Mouse (Mus musculus): ENCODE data around the gene Borcs5. TPM values are rescaled to one million over a fixed set of nuclear protein-coding genes. Genes with fewer than 3 reads are reported as not detected.

Borcs5 gene
- total RNA-seq, 2 experiments from 2014 or later = 10.8 to 11.3 TPM

- DNase-seq = no peak
- intact Hi-C loops (cut with DNase I) = loop anchor here (5.0 kb wide), 1 partner anchor 38 kb away; no protein-coding TSS in a partner anchor
Measured at GRCm38 (mm10) chr6:134710020-134710419, 70.7 kb downstream of the Borcs5 start.

- no peak for DNase-seq
- intact Hi-C loops (cut with DNase I) = loop anchor here (5.0 kb wide), 1 partner anchor 41 kb away; no protein-coding TSS in a partner anchor
Measured at GRCm38 (mm10) chr6:134713321-134713720, 74.0 kb downstream of the Borcs5 start.

- DNase-seq = no peak
- intact Hi-C loops (cut with DNase I) = loop anchor here (5.0 kb wide), 1 partner anchor 42 kb away; no protein-coding TSS in a partner anchor
Measured at GRCm38 (mm10) chr6:134713897-134714296, 74.6 kb downstream of the Borcs5 start.

- intact Hi-C loops (cut with DNase I) = loop anchor here (5.0 kb wide), 1 partner anchor 76 kb away; the partner anchor contains the start of gene Dusp16
- DNase-seq = no peak
Measured at GRCm38 (mm10) chr6:134716168-134716587, 76.9 kb downstream of the Borcs5 start.

GRCm38 (mm10) chr6:134717886-134718667 is 78.8 kb downstream of the Borcs5 start:
- intact Hi-C loops (cut with DNase I) = loop anchor here (5.0 kb wide), 1 partner anchor 74 kb away; the partner anchor contains the start of gene Dusp16
- DNase-seq = peak in 1 of 2 experiments; percentile 32

GRCm38 (mm10) chr6:134718668-134719065 is 79.4 kb downstream of the Borcs5 start:
- no peak for DNase-seq
- intact Hi-C loops (cut with DNase I) = loop anchor here (5.0 kb wide), 1 partner anchor 74 kb away; the partner anchor contains the start of gene Dusp16

GRCm38 (mm10) chr6:134719156-134719555 is 79.8 kb downstream of the Borcs5 start:
- no peak for DNase-seq
- intact Hi-C loops (cut with DNase I) = loop anchor here (5.0 kb wide), 1 partner anchor 73 kb away; the partner anchor contains the start of gene Dusp16

GRCm38 (mm10) chr6:134720150-134720549 is 80.8 kb downstream of the Borcs5 start:
- no peak for DNase-seq
- intact Hi-C loops (cut with DNase I) = no loop called here

GRCm38 (mm10) chr6:134721729-134722269 is 82.5 kb downstream of the Borcs5 start:
- DNase-seq = no peak
- intact Hi-C loops (cut with DNase I) = no loop called here

- DNase-seq = no peak
- intact Hi-C loops (cut with DNase I) = no loop called here
Measured at GRCm38 (mm10) chr6:134722906-134723305, 83.6 kb downstream of the Borcs5 start.

- DNase-seq = no peak
- intact Hi-C loops (cut with DNase I) = no loop called here
Measured at GRCm38 (mm10) chr6:134723326-134723725, 84.0 kb downstream of the Borcs5 start.

- intact Hi-C loops (cut with DNase I) = no loop called here
- no peak for DNase-seq
Measured at GRCm38 (mm10) chr6:134723833-134724553, 84.7 kb downstream of the Borcs5 start.

GRCm38 (mm10) chr6:134725406-134725805 is 86.1 kb downstream of the Borcs5 start:
- intact Hi-C loops (cut with DNase I) = no loop called here
- no peak for DNase-seq

GRCm38 (mm10) chr6:134730978-134731377 is 91.7 kb downstream of the Borcs5 start:
- intact Hi-C loops (cut with DNase I) = no loop called here

GRCm38 (mm10) chr6:134732813-134733212 is 93.5 kb downstream of the Borcs5 start:
- intact Hi-C loops (cut with DNase I) = no loop called here
- DNase-seq = no peak

More at GRCm38 (mm10) chr6:134730978-134731377, 91.7 kb downstream of the Borcs5 start:
- no peak for DNase-seq

- no peak for DNase-seq
- intact Hi-C loops (cut with DNase I) = no loop called here
Measured at GRCm38 (mm10) chr6:134733800-134734221, 94.5 kb downstream of the Borcs5 start.

- no peak for DNase-seq
- intact Hi-C loops (cut with DNase I) = no loop called here
Measured at GRCm38 (mm10) chr6:134736853-134737252, 97.5 kb downstream of the Borcs5 start.

- DNase-seq = no peak
- intact Hi-C loops (cut with DNase I) = no loop called here
Measured at GRCm38 (mm10) chr6:134743568-134743967, 104.3 kb downstream of the Borcs5 start.

GRCm38 (mm10) chr6:134745876-134746275 is 106.6 kb downstream of the Borcs5 start:
- intact Hi-C loops (cut with DNase I) = no loop called here
- no peak for DNase-seq

- intact Hi-C loops (cut with DNase I) = no loop called here
- no peak for DNase-seq
Measured at GRCm38 (mm10) chr6:134748126-134748525, 108.8 kb downstream of the Borcs5 start.

- intact Hi-C loops (cut with DNase I) = no loop called here
- no peak for DNase-seq
Measured at GRCm38 (mm10) chr6:134751087-134751486, 111.8 kb downstream of the Borcs5 start.

Data from heart, postnatal 10 days (tissue).